Mouse (Mus musculus) liver, adult 2 months (tissue): ENCODE results near the gene Nbr1. TPM values are rescaled to one million over a fixed set of nuclear protein-coding genes. Genes with fewer than 3 reads are reported as not detected.
A peak's percentile ranks its signal among the peaks of the same experiment; 100 is the strongest.
"Not testable (repeated sequence)": the region's sequence is repeated elsewhere in the genome, so short reads cannot be mapped to it uniquely, and the experiment has no call there.

ENCODE experiments used
- DNase-seq: peaks from one replicate; pipeline ENCODE4 v3.0.0-alpha.2; 2011; ENCODE audit warnings: low read depth, low spot score; ENCODE audit errors: extremely low read depth
- H3K27ac ChIP-seq: fragments of 200-500 bp; replicated peaks from 2 replicates; pipeline ENCODE4 v1.5.1; 2012; ENCODE audit warnings: low read depth, mild to moderate bottlenecking, control low read depth, inconsistent platforms, low read length; ENCODE audit not compliant: insufficient read depth
- H3K27me3 ChIP-seq: fragments of 200-500 bp; 2 replicates; pipeline ENCODE4 v1.6.1; 2012; ENCODE audit warnings: mild to moderate bottlenecking, moderate library complexity, low read length, inconsistent platforms; ENCODE audit not compliant: control insufficient read depth, insufficient read depth
- H3K36me3 ChIP-seq: fragments of 200-500 bp; 2 replicates; pipeline ENCODE4 v1.6.1; 2012; ENCODE audit warnings: low read length, inconsistent platforms; ENCODE audit not compliant: control insufficient read depth, insufficient read depth
- H3K4me1 ChIP-seq: fragments of 200-500 bp; 2 replicates; pipeline ENCODE4 v1.6.1; 2011; ENCODE audit warnings: low read length; ENCODE audit not compliant: control insufficient read depth, insufficient read depth
- H3K4me3 ChIP-seq: fragments of 200-500 bp; 2 replicates; pipeline ENCODE4 v1.5.1; 2011; ENCODE audit warnings: low read depth, mild to moderate bottlenecking, control low read depth, low read length, moderate library complexity; ENCODE audit not compliant: insufficient read depth
- H3K79me2 ChIP-seq: fragments of 200-500 bp; 2 replicates; pipeline ENCODE4 v1.6.1; 2012; ENCODE audit warnings: inconsistent platforms, mild to moderate bottlenecking, low read length, moderate library complexity; ENCODE audit not compliant: control insufficient read depth, insufficient read depth
- H3K9ac ChIP-seq: fragments of 200-500 bp; 2 replicates; pipeline ENCODE4 v1.6.1; 2012; ENCODE audit warnings: low read depth, mild to moderate bottlenecking, control low read depth, inconsistent platforms, low read length
- CTCF ChIP-seq: fragments of 200-500 bp; IDR thresholded peaks from 2 replicates; pipeline ENCODE4 v1.5.1; 2011; ENCODE audit warnings: low read depth, low read length, control low read depth
- POLR2A ChIP-seq: fragments of 200-500 bp; IDR thresholded peaks from 2 replicates; pipeline ENCODE4 v1.6.1; 2011; ENCODE audit warnings: low read length, control low read depth; ENCODE audit not compliant: insufficient read depth; ENCODE audit errors: extremely low read depth
- WGBS: fragments of 180-500 bp; shearing (Covaris S2); methylation state at CpG from one replicate; pipeline ENCODE4 v1.1.7; 2018; 5-methylcytosine and 5-hydroxymethylcytosine counted together
- polyA plus RNA-seq: library from polyadenylated mRNA; depleted of rRNA; stranded (reverse); fragments of >200 nt; gene quantifications from 2 replicates; pipeline ENCODE4 v1.2.3, GENCODE M21; 2012; rRNA removed
- total RNA-seq: library from RNA; depleted of rRNA; stranded (reverse); fragments of >200 nt; gene quantifications from 2 replicates; pipeline ENCODE4 v1.2.3, GENCODE M21; 2014; rRNA removed

Nbr1 gene
- total and polyA plus RNA-seq, 2 experiments, result 141 to 211 TPM

DNA sequence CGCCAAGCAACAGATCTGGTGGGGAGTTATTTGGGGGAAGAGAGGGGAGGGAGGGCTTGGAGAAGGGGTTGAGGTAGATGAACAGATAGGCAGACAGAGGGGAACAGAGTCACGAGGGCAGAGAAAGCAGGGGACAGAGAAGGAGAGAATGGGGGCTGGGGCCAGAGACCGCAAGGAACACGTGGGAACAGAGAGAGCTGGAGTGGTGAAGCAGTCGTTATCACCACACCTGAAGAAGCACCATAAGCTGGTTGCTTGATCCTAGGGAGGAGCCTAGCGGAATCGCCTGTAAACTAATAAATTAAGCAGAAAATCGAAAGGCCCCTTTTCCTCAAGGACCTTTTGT is 74.7 kb downstream of the Nbr1 start:
- TF ChIP-seq POLR2A (no peak), CTCF (no peak)
- H3K4me3 ChIP-seq, result peak overlapping the region; percentile 58
- no peaks in the 10 kb centered on the region for H3K36me3 ChIP-seq
- no peaks in the 10 kb centered on the region for H3K79me2 ChIP-seq
- peaks cover 4% of the 10 kb centered on the region; the same call in 1 of the 2 replicates for H3K4me1 ChIP-seq
- peak overlapping the region; percentile 54 for H3K9ac ChIP-seq
- peak overlapping the region; percentile 86 for H3K27ac ChIP-seq
- no peak for DNase-seq
- 5% methylated on average over 8 of the region's 8 CpGs for WGBS
- H3K27me3 ChIP-seq, result no peaks in the 10 kb centered on the region

DNA sequence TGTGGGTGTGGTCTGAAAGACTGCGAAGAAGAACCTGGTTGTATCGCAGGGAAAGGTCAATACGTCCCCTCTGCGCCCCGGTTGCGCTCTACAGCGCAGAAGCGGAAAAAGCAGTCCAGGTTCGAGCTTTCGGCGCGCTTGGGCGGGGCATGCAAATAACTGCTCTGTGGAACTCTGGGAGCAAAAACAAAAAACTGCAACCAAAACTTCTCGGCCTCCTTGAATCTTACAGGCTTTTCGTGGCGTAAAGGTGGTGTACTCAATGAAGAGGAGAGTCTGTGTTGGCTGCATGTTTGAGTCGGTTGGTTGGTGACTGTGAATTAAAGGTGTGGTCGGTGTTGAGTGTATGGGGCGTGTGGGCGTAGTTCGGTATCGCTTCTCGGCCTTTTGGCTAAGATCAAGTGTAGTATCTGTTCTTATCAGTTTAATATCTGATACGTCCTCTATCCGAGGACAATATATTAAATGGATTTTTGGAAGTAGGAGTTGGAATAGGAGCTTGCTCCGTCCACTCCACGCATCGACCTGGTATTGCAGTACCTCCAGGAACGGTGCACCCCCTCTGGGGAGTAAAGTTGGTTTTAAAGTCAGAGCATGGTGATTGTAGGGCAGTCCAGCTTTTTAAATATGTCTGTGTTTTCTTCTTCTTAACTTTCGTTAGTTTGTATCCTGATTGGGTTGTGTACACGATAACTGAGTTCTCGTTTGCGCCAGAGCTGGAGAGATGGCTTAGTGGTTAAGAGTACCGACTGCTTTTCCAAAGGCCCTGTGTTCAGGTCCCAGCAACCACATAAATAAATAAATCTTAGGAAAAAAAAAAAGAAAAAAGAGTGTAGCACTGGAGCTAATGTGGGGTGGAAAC is 75.3 kb downstream of the Nbr1 start, which contains the start of gene Rdm1:
Gene Rdm1, plus strand, starts transcription at position 201 of the 862 bp plus-strand sequence.
- peak; percentile 95 for DNase-seq
- Histone ChIP-seq H3K9ac (peak within 1 kb of the TSS; percentile 89), H3K36me3 (no peaks in the 10 kb centered on the region), H3K27ac (peak within 1 kb of the TSS; percentile 86), H3K79me2 (no peaks in the 10 kb centered on the region), H3K27me3 (no peaks in the 10 kb centered on the region), H3K4me3 (peak within 1 kb of the TSS; percentile 74), H3K4me1 (peaks cover 4% of the 10 kb centered on the region; the same call in 1 of the 2 replicates)
- WGBS, result under 1% methylated on average over 34 of the region's 34 CpGs
- TF ChIP-seq POLR2A (peak; percentile 89), CTCF (no peak)

DNA sequence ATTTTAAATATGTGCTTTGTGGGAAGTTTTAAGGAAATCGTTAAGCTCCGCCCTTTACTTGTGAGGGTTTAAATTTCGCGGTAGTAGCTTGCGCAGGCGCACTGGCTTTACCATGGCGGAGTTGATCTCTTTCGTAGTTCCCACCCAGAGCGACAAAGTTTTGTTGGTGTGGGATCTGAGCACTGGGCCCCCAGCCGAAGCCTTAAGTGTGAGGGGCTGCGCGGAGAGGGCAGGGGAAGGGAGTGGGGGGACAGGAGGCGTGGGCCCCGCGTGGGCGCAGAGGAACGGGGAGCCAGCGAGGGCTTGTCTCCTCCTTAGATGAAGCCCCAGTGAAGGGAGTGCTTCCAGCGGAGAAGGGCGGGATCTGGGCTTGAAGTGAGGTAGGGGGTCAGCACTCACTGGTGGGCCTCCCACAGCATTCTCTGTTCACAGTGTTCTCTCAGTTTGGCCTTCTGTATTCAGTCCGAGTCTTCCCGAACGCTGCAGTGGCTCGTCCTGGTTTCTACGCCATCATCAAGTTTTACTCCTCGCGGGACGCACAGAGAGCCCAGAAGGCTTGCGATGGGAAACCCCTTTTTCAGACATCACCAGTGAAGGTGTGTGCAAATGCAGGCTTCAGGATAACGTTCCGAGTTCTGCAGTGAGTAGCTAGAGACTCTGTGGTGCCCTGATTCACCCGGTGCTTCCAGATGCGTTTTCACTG is 76.1 kb downstream of the Nbr1 start:
- Histone ChIP-seq H3K4me3 (peak overlapping the region; percentile 74), H3K9ac (peak overlapping the region; percentile 89), H3K79me2 (no peaks in the 10 kb centered on the region), H3K36me3 (no peaks in the 10 kb centered on the region), H3K27me3 (no peaks in the 10 kb centered on the region), H3K27ac (peak overlapping the region; percentile 56), H3K4me1 (peaks cover 2% of the 10 kb centered on the region; the same call in 1 of the 2 replicates)
- no peak for DNase-seq
- 2% methylated on average over 33 of the region's 33 CpGs for WGBS
- TF ChIP-seq POLR2A (0 out of 2 replicates have a peak, but pooled peaks have one; percentile 9), CTCF (no peak)

DNA sequence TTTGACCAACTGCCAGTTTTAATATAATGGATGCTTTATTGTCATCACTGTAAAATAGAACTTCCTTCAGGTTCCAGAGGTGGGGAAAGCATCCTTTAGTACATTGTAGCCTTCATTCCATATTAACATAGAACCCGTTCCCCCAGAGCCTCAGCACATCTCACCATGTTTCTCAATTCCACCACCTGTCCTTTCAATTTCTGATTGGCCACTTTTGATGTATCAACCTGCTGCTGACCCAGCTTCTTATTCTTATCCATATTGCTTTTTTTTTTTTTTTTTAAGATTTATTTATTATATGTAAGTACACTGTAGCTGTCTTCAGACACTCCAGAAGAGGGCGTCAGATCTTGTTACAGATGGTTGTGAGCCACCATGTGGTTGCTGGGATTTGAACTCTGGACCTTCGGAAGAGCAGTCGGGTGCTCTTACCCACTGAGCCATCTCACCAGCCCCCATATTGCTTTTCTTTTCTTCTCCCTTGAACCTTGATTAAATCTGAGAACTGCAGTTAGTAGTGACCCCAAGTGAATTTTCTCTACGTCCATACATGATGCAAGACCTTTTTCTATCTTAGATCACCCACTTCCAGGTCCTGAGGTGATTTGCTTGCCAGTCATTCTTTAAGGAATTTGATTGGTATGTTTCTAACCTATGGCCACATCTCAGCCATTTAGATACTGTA is 76.9 kb downstream of the Nbr1 start:
- H3K4me3 ChIP-seq, H3K36me3 ChIP-seq, H3K27ac ChIP-seq, H3K9ac ChIP-seq, H3K79me2 ChIP-seq, H3K27me3 ChIP-seq, H3K4me1 ChIP-seq, DNase-seq: not testable (repeated sequence)
- WGBS, result 66% methylated on average over 4 of the region's 5 CpGs

Other genes starting within 250 kb of the Nbr1 start
- 43.8 and 57.8 TPM in 2 replicates for gene Becn1, start 249.9 kb upstream of the Nbr1 start, total RNA-seq
- gene Becn1, start 249.9 kb upstream of the Nbr1 start, polyA plus RNA-seq, result 43.1 and 50.8 TPM in 2 replicates
- gene Psme3, start 235.9 kb upstream of the Nbr1 start, total RNA-seq, result 15.8 and 16.8 TPM in 2 replicates
- 34.5 and 37.9 TPM in 2 replicates for gene Psme3, start 235.9 kb upstream of the Nbr1 start, polyA plus RNA-seq
- gene Aoc2, start 227.1 kb upstream of the Nbr1 start, total RNA-seq, result 0.40 and 0.46 TPM in 2 replicates
- gene Aoc2, start 227.1 kb upstream of the Nbr1 start, polyA plus RNA-seq, result 0.91 and 1.7 TPM in 2 replicates
- 0.13 and 0.18 TPM in 2 replicates for gene Aoc3, start 221.5 kb upstream of the Nbr1 start, total RNA-seq
- 0.05 and 0.16 TPM in 2 replicates for gene Aoc3, start 221.5 kb upstream of the Nbr1 start, polyA plus RNA-seq
- 121 and 144 TPM in 2 replicates for gene G6pc, start 184.6 kb upstream of the Nbr1 start, total RNA-seq
- gene G6pc, start 184.6 kb upstream of the Nbr1 start, polyA plus RNA-seq, result 115 and 146 TPM in 2 replicates
- 21.3 and 22.2 TPM in 2 replicates for gene Aarsd1, start 134.5 kb upstream of the Nbr1 start, total RNA-seq
- 18.6 and 19.8 TPM in 2 replicates for gene Aarsd1, start 134.5 kb upstream of the Nbr1 start, polyA plus RNA-seq
- 0.20 and 0.65 TPM in 2 replicates for gene Gm27029, start 127.4 kb upstream of the Nbr1 start, total RNA-seq
- gene Gm27029, start 127.4 kb upstream of the Nbr1 start, polyA plus RNA-seq, result 0.10 and 0.37 TPM in 2 replicates
- 2.8 and 3.1 TPM in 2 replicates for gene Rundc1, start 127.1 kb upstream of the Nbr1 start, total RNA-seq
- gene Rundc1, start 127.1 kb upstream of the Nbr1 start, polyA plus RNA-seq, result 8.6 and 8.9 TPM in 2 replicates
- gene Ptges3l, start 126.8 kb upstream of the Nbr1 start, total RNA-seq, result 0.27 and 0.46 TPM in 2 replicates
- gene Ptges3l, start 126.8 kb upstream of the Nbr1 start, polyA plus RNA-seq, result 0.93 and 1.1 TPM in 2 replicates
- 236 and 259 TPM in 2 replicates for gene Rpl27, start 109.9 kb upstream of the Nbr1 start, total RNA-seq
- 193 and 230 TPM in 2 replicates for gene Rpl27, start 109.9 kb upstream of the Nbr1 start, polyA plus RNA-seq
- 24.6 and 37.1 TPM in 2 replicates for gene Ifi35, start 103.7 kb upstream of the Nbr1 start, total RNA-seq
- gene Ifi35, start 103.7 kb upstream of the Nbr1 start, polyA plus RNA-seq, result 33.8 and 43.6 TPM in 2 replicates
- 5.5 and 8.0 TPM in 2 replicates for gene Rnd2, start 87.2 kb upstream of the Nbr1 start, total RNA-seq
- 18.9 and 22.3 TPM in 2 replicates for gene Rnd2, start 87.2 kb upstream of the Nbr1 start, polyA plus RNA-seq
- 11.0 and 11.2 TPM in 2 replicates for gene Vat1, start 85.9 kb upstream of the Nbr1 start, total RNA-seq
- gene Vat1, start 85.9 kb upstream of the Nbr1 start, polyA plus RNA-seq, result 30.4 and 33.4 TPM in 2 replicates
- gene Brca1, start 194 bp upstream of the Nbr1 start, total RNA-seq, result 3.3 and 4.2 TPM in 2 replicates
- 0.18 and 0.22 TPM in 2 replicates for gene Brca1, start 194 bp upstream of the Nbr1 start, polyA plus RNA-seq
- gene Tmem106a, start 30.1 kb downstream of the Nbr1 start, total RNA-seq, result 6.4 and 7.7 TPM in 2 replicates
- 15.2 and 23.1 TPM in 2 replicates for gene Tmem106a, start 30.1 kb downstream of the Nbr1 start, polyA plus RNA-seq
- not detected in 2 replicates for gene Gm11634, start 47.1 kb downstream of the Nbr1 start, total RNA-seq
- not detected in 2 replicates for gene Gm11634, start 47.1 kb downstream of the Nbr1 start, polyA plus RNA-seq
- gene Rdm1, start 75.0 kb downstream of the Nbr1 start, total RNA-seq, result 10.3 and 12.9 TPM in 2 replicates
- 12.1 and 12.4 TPM in 2 replicates for gene Rdm1, start 75.0 kb downstream of the Nbr1 start, polyA plus RNA-seq
- gene Arl4d, start 113.4 kb downstream of the Nbr1 start, total RNA-seq, result 55.4 and 87.9 TPM in 2 replicates
- 21.0 and 22.4 TPM in 2 replicates for gene Arl4d, start 113.4 kb downstream of the Nbr1 start, polyA plus RNA-seq
- 7.7 and 10.5 TPM in 2 replicates for gene Dhx8, start 180.8 kb downstream of the Nbr1 start, total RNA-seq
- 4.7 and 5.5 TPM in 2 replicates for gene Dhx8, start 180.8 kb downstream of the Nbr1 start, polyA plus RNA-seq
- 0.18 TPM in 1 of 2 replicates, not detected in the other for gene Etv4, start 233.2 kb downstream of the Nbr1 start, total RNA-seq
- gene Etv4, start 233.2 kb downstream of the Nbr1 start, polyA plus RNA-seq, result 0.05 and 0.17 TPM in 2 replicates